Mouse (Mus musculus): ENCODE data around the gene Stfa3.

DNA sequence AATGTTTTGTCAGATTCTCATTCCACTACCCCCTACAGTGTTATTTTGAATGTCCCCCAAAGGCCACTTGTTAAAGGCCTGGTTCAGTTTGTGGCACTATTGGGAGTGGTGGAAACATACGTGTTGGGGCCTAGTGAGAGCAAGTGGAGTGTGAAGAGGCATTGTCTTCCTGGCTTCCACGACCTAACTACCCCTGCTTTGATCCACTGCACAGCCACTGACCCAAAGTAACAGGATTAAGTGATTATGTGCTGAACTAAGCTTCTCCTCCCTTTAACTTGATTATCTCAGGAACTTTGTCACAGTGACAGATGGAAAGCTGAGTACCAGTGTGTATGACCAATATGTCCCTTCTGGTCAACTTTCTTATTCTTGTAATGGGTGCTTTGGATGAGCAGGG, 5.2 kb upstream of the Stfa3 start:
- no peak for TF ChIP-seq POLR2A (IDR thresholded peaks at IDR 0.05; ENCODE audit: low read depth, low read length)
- TF ChIP-seq CTCF (IDR thresholded peaks at IDR 0.05; ENCODE audit: extremely low read depth, insufficient read length, insufficient replicate concordance, low read depth, low read length) = no peak
